8 mouse cellular contexts compared by ENCODE assay signal in the genomic region with DNA sequence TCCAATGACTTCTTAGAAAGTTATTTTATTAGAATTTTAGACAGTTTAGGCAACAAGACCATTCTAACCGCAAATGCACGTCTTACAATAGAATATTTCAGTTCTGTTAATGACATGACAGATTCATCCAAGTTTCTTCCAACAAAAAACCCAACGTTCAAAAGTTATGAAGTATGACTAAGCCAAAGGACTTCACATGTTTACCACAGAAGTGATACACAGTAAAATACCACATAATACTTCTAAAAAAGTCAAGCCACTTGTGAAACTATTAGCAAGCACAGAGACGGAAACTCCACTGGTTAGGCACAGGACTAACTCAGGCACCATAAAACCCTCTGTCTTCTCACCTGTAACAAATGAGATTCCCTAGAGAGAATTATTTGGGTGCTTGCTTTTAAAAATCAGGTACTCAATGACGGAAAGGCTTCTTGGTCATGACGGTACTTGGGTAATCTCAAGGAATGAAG. TPM values are rescaled to one million over a fixed set of nuclear protein-coding genes. Genes with fewer than 3 reads are reported as not detected.
A peak's percentile ranks its signal among the peaks of the same experiment; 100 is the strongest.
DNase-seq lines count a peak whose midpoint lies in the region; ATAC-seq lines count a peak whose summit lies in the region.

No protein-coding gene starts in this region.

- ATAC-seq in lung, embryonic 15.5 days (ENCODE audit: borderline replicate concordance, extremely low read depth, low FRiP score, low TSS enrichment) = no peak
- ATAC-seq in limb, embryonic 13.5 days (ENCODE audit: low FRiP score, low read depth) = no peak

- no peaks in the 10 kb centered on the region for H3K27me3 ChIP-seq in lung, embryonic 15.5 days
- no peaks in the 10 kb centered on the region for H3K27me3 ChIP-seq in limb, embryonic 13.5 days
- H3K27me3 ChIP-seq in splenic B cell, adult 2 months (ENCODE audit: control insufficient read depth, insufficient read depth, low read length, poor library complexity, severe bottlenecking) = no peaks in the 10 kb centered on the region

- peak overlapping the region; percentile 77; the same call in 1 of the 2 replicates for H3K9ac ChIP-seq in lung, embryonic 15.5 days
- H3K9ac ChIP-seq in limb, embryonic 13.5 days = peak overlapping the region; percentile 90

- H3K36me3 ChIP-seq in lung, embryonic 15.5 days = peaks cover 32% of the 10 kb centered on the region
- H3K36me3 ChIP-seq in limb, embryonic 13.5 days = peaks cover 48% of the 10 kb centered on the region
- peaks cover 2% of the 10 kb centered on the region; the same call in 1 of the 2 replicates for H3K36me3 ChIP-seq in splenic B cell, adult 2 months (ENCODE audit: control insufficient read depth, insufficient read depth, low read length, poor library complexity, severe bottlenecking)

- WGBS in lung, embryonic 15.5 days = 57% methylated on average over 6 of the region's 6 CpGs
- WGBS in limb, embryonic 13.5 days = 61% methylated on average over 6 of the region's 6 CpGs

- H3K27ac ChIP-seq in lung, embryonic 15.5 days = peak overlapping the region; percentile 89
- peak overlapping the region; percentile 61; the same call in 1 of the 2 replicates for H3K27ac ChIP-seq in limb, embryonic 13.5 days

- no peak for DNase-seq in lung, postnatal 4 days
- peak; percentile 53 for DNase-seq in fibroblast of lung, adult 2 months (ENCODE audit: low read depth)
- DNase-seq in splenic B cell, adult 2 months (ENCODE audit: low read depth, low spot score) = peak; percentile 42
- no peak for DNase-seq in embryo, embryonic 9.5 days (ENCODE audit: extremely low spot score)
- no peak for DNase-seq in kidney, postnatal 14 days
- DNase-seq in testis, postnatal 14 days (ENCODE audit: low spot score) = no peak

- peaks cover 16% of the 10 kb centered on the region for H3K4me1 ChIP-seq in lung, embryonic 15.5 days
- H3K4me1 ChIP-seq in limb, embryonic 13.5 days = peaks cover 12% of the 10 kb centered on the region

- peak overlapping the region; percentile 49 for H3K4me2 ChIP-seq in lung, embryonic 15.5 days
- H3K4me2 ChIP-seq in limb, embryonic 13.5 days (replicated peaks) = peak overlapping the region; percentile 81

- H3K9me3 ChIP-seq in lung, embryonic 15.5 days = no peaks in the 10 kb centered on the region
- no peaks in the 10 kb centered on the region for H3K9me3 ChIP-seq in limb, embryonic 13.5 days

- peak overlapping the region; percentile 82 for H3K4me3 ChIP-seq in lung, embryonic 15.5 days
- peak overlapping the region; percentile 89 for H3K4me3 ChIP-seq in limb, embryonic 13.5 days

RNA-seq across cellular contexts. Expression of a gene that starts 0.8 kb away (rescaled TPM):
- 34.4 and 36.7 TPM in 2 replicates for polyA plus RNA-seq in lung, embryonic 15.5 days (2015; fragmentation: Nextera tagmentation; extraction: Ambion mirVana)
- 31.1 and 32.5 TPM in 2 replicates for polyA plus RNA-seq in limb, embryonic 13.5 days (2015; fragmentation: Nextera tagmentation; extraction: Ambion mirVana)

RNA-seq across cellular contexts. Expression of a gene that starts 38.7 kb away (rescaled TPM):
- 48.9 and 59.7 TPM in 2 replicates for polyA plus RNA-seq in lung, embryonic 15.5 days (2015; fragmentation: Nextera tagmentation; extraction: Ambion mirVana)
- polyA plus RNA-seq in limb, embryonic 13.5 days (2015; fragmentation: Nextera tagmentation; extraction: Ambion mirVana) = 45.8 and 46.0 TPM in 2 replicates

RNA-seq across cellular contexts. Expression of a gene that starts 54.0 kb away (rescaled TPM):
- polyA plus RNA-seq in lung, embryonic 15.5 days (2015; fragmentation: Nextera tagmentation; extraction: Ambion mirVana) = 0.57 and 0.72 TPM in 2 replicates
- polyA plus RNA-seq in limb, embryonic 13.5 days (2015; fragmentation: Nextera tagmentation; extraction: Ambion mirVana) = 1.2 TPM in 2 replicates

Comparison
In these comparisons a context has a peak if more than half of its experiments do, and no peak if none do; other contexts are left out.
1. DNase-seq: peak in fibroblast of lung, adult 2 months (single experiment) and splenic B cell, adult 2 months (single experiment); none in lung, postnatal 4 days (0 of 2), embryo, embryonic 9.5 days (single experiment), kidney, postnatal 14 days (single experiment) and testis, postnatal 14 days (single experiment).